Mouse (Mus musculus) forebrain, embryonic 15.5 days (tissue): Measurements from ENCODE around the gene 6430550D23Rik. TPM values are rescaled to one million over a fixed set of nuclear protein-coding genes. Genes with fewer than 3 reads are reported as not detected.
"Not testable (repeated sequence)": the region's sequence is repeated elsewhere in the genome, so short reads cannot be mapped to it uniquely, and the experiment has no call there.

Source experiments
- ATAC-seq: fragments of 200-750 bp; cut with Nextera tagmentation; replicated peaks from 2 replicates; pipeline ENCODE4 v1.8.0; 2017; ENCODE audit warnings: mild to moderate bottlenecking, moderate TSS enrichment, moderate library complexity
- H3K27ac ChIP-seq: fragments of 300-500 bp; sonication (generic); replicated peaks from 2 replicates; pipeline ENCODE4 v1.5.1; 2015; ENCODE audit warnings: mild to moderate bottlenecking, inconsistent platforms
- H3K27me3 ChIP-seq: fragments of 300-500 bp; sonication (generic); 2 replicates; pipeline ENCODE4 v1.6.1; 2015; ENCODE audit warnings: inconsistent platforms
- H3K36me3 ChIP-seq: fragments of 300-500 bp; sonication (generic); 2 replicates; pipeline ENCODE4 v1.6.1; 2015; ENCODE audit warnings: mild to moderate bottlenecking, inconsistent platforms
- H3K4me1 ChIP-seq: fragments of 300-500 bp; sonication (generic); 2 replicates; pipeline ENCODE4 v1.6.1; 2015; ENCODE audit warnings: inconsistent platforms
- H3K4me2 ChIP-seq: fragments of 300-500 bp; sonication (generic); replicated peaks from 2 replicates; pipeline ENCODE4 v1.6.1; 2015; ENCODE audit warnings: mild to moderate bottlenecking, inconsistent platforms
- H3K4me3 ChIP-seq: fragments of 300-500 bp; sonication (generic); 2 replicates; pipeline ENCODE4 v1.5.1; 2015; ENCODE audit warnings: mild to moderate bottlenecking, inconsistent platforms
- H3K9ac ChIP-seq: fragments of 300-500 bp; sonication (generic); replicated peaks from 2 replicates; pipeline ENCODE4 v1.6.1; 2015; ENCODE audit warnings: mild to moderate bottlenecking, inconsistent platforms
- H3K9me3 ChIP-seq: fragments of 300-500 bp; sonication (generic); 2 replicates; pipeline ENCODE4 v1.6.1; 2016; ENCODE audit warnings: inconsistent platforms
- WGBS: fragments of 180-500 bp; shearing (Covaris S2); methylation state at CpG from one replicate; pipeline ENCODE4 v1.1.7; 2015; ENCODE audit warnings: mixed read lengths; 5-methylcytosine and 5-hydroxymethylcytosine counted together
- polyA plus RNA-seq: library from polyadenylated mRNA; unstranded; fragments of >200 nt; fragmentation: Nextera tagmentation; extraction: Ambion mirVana; gene quantifications from 2 replicates; pipeline ENCODE4 v1.2.1, GENCODE M21; 2015

6430550D23Rik gene
- polyA plus RNA-seq, 1 experiment from 2014 or later, result 1.8 TPM

GRCm38 (mm10) chr2:155928711-155929345 is 78.9 kb downstream of the 6430550D23Rik start:
- no peak for ATAC-seq
- Histone ChIP-seq H3K36me3 (no peaks in the 10 kb centered on the region), H3K9ac (no peak overlapping the region), H3K4me2 (peak overlapping the region; percentile 76), H3K9me3 (no peaks in the 10 kb centered on the region), H3K4me1 (peaks cover 21% of the 10 kb centered on the region), H3K27ac (no peak overlapping the region), H3K4me3 (peak overlapping the region; percentile 66), H3K27me3 (no peaks in the 10 kb centered on the region)
- 69% methylated on average over 7 of the region's 7 CpGs for WGBS

- H3K27ac ChIP-seq, ATAC-seq: not testable (repeated sequence)
- 97% methylated on average over 6 of the region's 6 CpGs for WGBS
These were observed 82.6 kb downstream of the 6430550D23Rik start for GRCm38 (mm10) chr2:155925213-155925612.

More at GRCm38 (mm10) chr2:155925213-155925612, 82.6 kb downstream of the 6430550D23Rik start:
- H3K9me3 ChIP-seq, H3K36me3 ChIP-seq, H3K4me3 ChIP-seq, H3K4me2 ChIP-seq, H3K9ac ChIP-seq, H3K27me3 ChIP-seq: not testable (repeated sequence)
- H3K4me1 ChIP-seq, result peaks cover 15% of the 10 kb centered on the region

Other genes starting within 250 kb of the 6430550D23Rik start
- gene Mmp24, start 232.6 kb downstream of the 6430550D23Rik start, polyA plus RNA-seq, result 13.1 TPM in 2 replicates
- gene BC029722, start 188.6 kb downstream of the 6430550D23Rik start, polyA plus RNA-seq, result 30.5 and 32.5 TPM in 2 replicates
- 159 and 160 TPM in 2 replicates for gene Eif6, start 181.1 kb downstream of the 6430550D23Rik start, polyA plus RNA-seq
- gene Fam83c, start 173.1 kb downstream of the 6430550D23Rik start, polyA plus RNA-seq, result 0.57 and 0.61 TPM in 2 replicates
- 63.5 and 79.0 TPM in 2 replicates for gene Uqcc1, start 77.7 kb downstream of the 6430550D23Rik start, polyA plus RNA-seq
- gene Gm15557, start 67.2 kb downstream of the 6430550D23Rik start, polyA plus RNA-seq, result not detected in 2 replicates
- gene Gdf5, start 62.6 kb downstream of the 6430550D23Rik start, polyA plus RNA-seq, result 2.4 and 4.3 TPM in 2 replicates
- 18.9 and 19.2 TPM in 2 replicates for gene Cep250, start 51.5 kb downstream of the 6430550D23Rik start, polyA plus RNA-seq
- gene Ergic3, start 68 bp upstream of the 6430550D23Rik start, polyA plus RNA-seq, result 341 and 364 TPM in 2 replicates
- gene Fer1l4, start 45.0 kb upstream of the 6430550D23Rik start, polyA plus RNA-seq, result not detected in 2 replicates
- gene Spag4, start 57.2 kb upstream of the 6430550D23Rik start, polyA plus RNA-seq, result 6.1 and 6.4 TPM in 2 replicates
- gene Cpne1, start 104.0 kb upstream of the 6430550D23Rik start, polyA plus RNA-seq, result 31.9 and 34.5 TPM in 2 replicates
- gene Rbm12, start 104.0 kb upstream of the 6430550D23Rik start, polyA plus RNA-seq, result 31.1 and 32.4 TPM in 2 replicates
- 24.1 and 24.2 TPM in 2 replicates for gene Gm28036, start 119.1 kb upstream of the 6430550D23Rik start, polyA plus RNA-seq
- gene Romo1, start 136.1 kb upstream of the 6430550D23Rik start, polyA plus RNA-seq, result 363 and 422 TPM in 2 replicates
- 40.7 TPM in 2 replicates for gene Nfs1, start 136.2 kb upstream of the 6430550D23Rik start, polyA plus RNA-seq
- gene Rbm39, start 172.3 kb upstream of the 6430550D23Rik start, polyA plus RNA-seq, result 579 and 585 TPM in 2 replicates
- 153 and 157 TPM in 2 replicates for gene Phf20, start 188.5 kb upstream of the 6430550D23Rik start, polyA plus RNA-seq